Comparison of ENCODE assay signal across 10 mouse cellular contexts in genomic region chr19:9938824-9939303, GRCm38 (mm10). TPM values are rescaled to one million over a fixed set of nuclear protein-coding genes. Genes with fewer than 3 reads are reported as not detected.
DNase-seq lines count a peak whose midpoint lies in the region; ATAC-seq and TF ChIP-seq lines count a peak whose summit lies in the region.
"Had no signal": no experiment of that assay in that cellular context is flagged by ENCODE, and none has a peak within 500 bp of the region (broad histone marks: within the 10 kb centered on the region; RNA-seq: fewer than 3 reads in every experiment).

No protein-coding gene starts in this region.

- TF ChIP-seq POLR2A in spleen, adult 2 months (IDR thresholded peaks at IDR 0.05; ENCODE audit: low read depth, low read length) = no peak

- H3K9ac ChIP-seq in intestine, embryonic 16.5 days (ENCODE audit: low read depth, low read length) = no peak overlapping the region
- H3K9ac ChIP-seq in intestine, embryonic 15.5 days = no peak overlapping the region
- H3K9ac ChIP-seq in limb, embryonic 13.5 days = no peak overlapping the region
- H3K9ac ChIP-seq in hindbrain, embryonic 11.5 days (ENCODE audit: low read depth, low read length) = no peak overlapping the region
- H3K9ac ChIP-seq: limb, embryonic 15.5 days had no signal

- H3K9me3 ChIP-seq in intestine, embryonic 16.5 days (ENCODE audit: control insufficient read depth, low read length) = no peaks in the 10 kb centered on the region
- H3K9me3 ChIP-seq in intestine, embryonic 15.5 days = no peaks in the 10 kb centered on the region
- H3K9me3 ChIP-seq in limb, embryonic 13.5 days = no peaks in the 10 kb centered on the region
- H3K9me3 ChIP-seq in hindbrain, embryonic 11.5 days (ENCODE audit: control insufficient read depth, low read length) = no peaks in the 10 kb centered on the region
- H3K9me3 ChIP-seq: limb, embryonic 15.5 days had no signal

- WGBS in intestine, embryonic 16.5 days = 64% methylated on average over 13 of the region's 13 CpGs
- WGBS in intestine, embryonic 15.5 days = 61% methylated on average over 13 of the region's 13 CpGs
- WGBS in limb, embryonic 13.5 days = 67% methylated on average over 13 of the region's 13 CpGs
- 5% methylated on average over 13 of the region's 13 CpGs for WGBS in spleen, adult 2 months
- 79% methylated on average over 13 of the region's 13 CpGs for WGBS in hindbrain, embryonic 11.5 days

- intact Hi-C loops in gastrocnemius, postnatal 14 days (cut with DNase I; ENCODE audit: low total_unique reads) = no loop called here

- H3K4me2 ChIP-seq in intestine, embryonic 16.5 days (ENCODE audit: low read depth, low read length) = no peak overlapping the region; the same call in 1 of the 2 replicates
- no peak overlapping the region for H3K4me2 ChIP-seq in intestine, embryonic 15.5 days (replicated peaks)
- H3K4me2 ChIP-seq in limb, embryonic 13.5 days (replicated peaks) = peak overlapping the region; percentile 19; the same call in 1 of the 2 replicates
- no peak overlapping the region for H3K4me2 ChIP-seq in hindbrain, embryonic 11.5 days (replicated peaks; ENCODE audit: low read depth, low read length)
- H3K4me2 ChIP-seq: limb, embryonic 15.5 days had no signal

- H3K27ac ChIP-seq in intestine, embryonic 16.5 days (ENCODE audit: low read length) = peak overlapping the region; percentile 33; the same call in 1 of the 2 replicates
- no peak overlapping the region for H3K27ac ChIP-seq in intestine, embryonic 15.5 days
- no peak overlapping the region for H3K27ac ChIP-seq in limb, embryonic 13.5 days
- H3K27ac ChIP-seq in spleen, adult 2 months (ENCODE audit: insufficient read depth, low read length) = peak overlapping the region; percentile 89
- no peak overlapping the region for H3K27ac ChIP-seq in hindbrain, embryonic 11.5 days (ENCODE audit: low read depth, low read length)
- H3K27ac ChIP-seq: limb, embryonic 15.5 days had no signal

- peak; percentile 57 for DNase-seq in c-Kit-positive CD71-positive TER-119-negative erythroid progenitor cells, embryonic 14.5 days (ENCODE audit: low read depth)
- peak; percentile 56 to 78 for DNase-seq in spleen, adult 2 months (ENCODE audit: low read depth in 1 of 2, low spot score in 2 of 2)
- DNase-seq in gastrocnemius, postnatal 14 days = no peak
- DNase-seq in hindbrain, embryonic 11.5 days (ENCODE audit: low spot score) = no peak
- DNase-seq in gastrocnemius, adult 8-10 months (ENCODE audit: low spot score in 2 of 2) = no peak

- H3K4me3 ChIP-seq in intestine, embryonic 16.5 days (ENCODE audit: low read length) = no peak overlapping the region
- no peak overlapping the region for H3K4me3 ChIP-seq in intestine, embryonic 15.5 days (replicated peaks)
- no peak overlapping the region for H3K4me3 ChIP-seq in limb, embryonic 13.5 days
- peak overlapping the region; percentile 41; the same call in 1 of the 2 replicates for H3K4me3 ChIP-seq in spleen, adult 2 months (ENCODE audit: extremely low read depth, insufficient read depth, insufficient read length)
- H3K4me3 ChIP-seq in hindbrain, embryonic 11.5 days (ENCODE audit: low read depth, low read length) = no peak overlapping the region
- H3K4me3 ChIP-seq: limb, embryonic 15.5 days had no signal

- H3K36me3 ChIP-seq in intestine, embryonic 16.5 days (ENCODE audit: control insufficient read depth, insufficient read depth, low read length) = no peaks in the 10 kb centered on the region
- H3K36me3 ChIP-seq in intestine, embryonic 15.5 days = no peaks in the 10 kb centered on the region
- H3K36me3 ChIP-seq in limb, embryonic 13.5 days = no peaks in the 10 kb centered on the region
- no peaks in the 10 kb centered on the region for H3K36me3 ChIP-seq in spleen, adult 2 months (ENCODE audit: control insufficient read depth, insufficient read depth, low read length)
- no peaks in the 10 kb centered on the region for H3K36me3 ChIP-seq in hindbrain, embryonic 11.5 days (ENCODE audit: control insufficient read depth, insufficient read depth, low read length)
- H3K36me3 ChIP-seq: limb, embryonic 15.5 days had no signal

- peaks cover 6% of the 10 kb centered on the region; the same call in 1 of the 2 replicates for H3K4me1 ChIP-seq in intestine, embryonic 16.5 days (ENCODE audit: control insufficient read depth, insufficient read depth, low read length)
- H3K4me1 ChIP-seq in intestine, embryonic 15.5 days (replicated peaks) = peaks cover 5% of the 10 kb centered on the region; the same call in 1 of the 2 replicates
- H3K4me1 ChIP-seq in limb, embryonic 13.5 days = peaks cover 33% of the 10 kb centered on the region
- H3K4me1 ChIP-seq in spleen, adult 2 months (ENCODE audit: control insufficient read depth, insufficient read depth, insufficient read length) = peaks cover 45% of the 10 kb centered on the region; the same call in 1 of the 2 replicates
- H3K4me1 ChIP-seq in hindbrain, embryonic 11.5 days (replicated peaks; ENCODE audit: control insufficient read depth, insufficient read depth, low read length) = no peaks in the 10 kb centered on the region

- H3K27me3 ChIP-seq in intestine, embryonic 16.5 days (replicated peaks; ENCODE audit: control insufficient read depth, insufficient read depth, low read length) = no peaks in the 10 kb centered on the region
- no peaks in the 10 kb centered on the region for H3K27me3 ChIP-seq in intestine, embryonic 15.5 days (replicated peaks)
- no peaks in the 10 kb centered on the region for H3K27me3 ChIP-seq in limb, embryonic 13.5 days
- H3K27me3 ChIP-seq in spleen, adult 2 months (ENCODE audit: control insufficient read depth, insufficient read depth, low read length) = no peaks in the 10 kb centered on the region
- no peaks in the 10 kb centered on the region for H3K27me3 ChIP-seq in hindbrain, embryonic 11.5 days (ENCODE audit: control insufficient read depth, insufficient read depth, low read length)
- H3K27me3 ChIP-seq: limb, embryonic 15.5 days; Patski had no signal

- no peak for ATAC-seq in intestine, embryonic 16.5 days
- ATAC-seq in intestine, embryonic 15.5 days = no peak
- no peak for ATAC-seq in limb, embryonic 13.5 days (ENCODE audit: low FRiP score, low read depth)
- ATAC-seq in hindbrain, embryonic 11.5 days (ENCODE audit: low FRiP score) = no peak
- ATAC-seq: Patski had no signal

- TF ChIP-seq CTCF in spleen, adult 2 months (IDR thresholded peaks at IDR 0.05; ENCODE audit: extremely low read depth, insufficient read depth, insufficient read length, insufficient replicate concordance) = no peak

RNA-seq across cellular contexts. Expression of gene Incenp, which starts 39.5 kb away (rescaled TPM):
- 63.8 and 64.4 TPM in 2 replicates for polyA plus RNA-seq in intestine, embryonic 16.5 days (2015; fragmentation: Nextera tagmentation; extraction: Ambion mirVana)
- polyA plus RNA-seq in intestine, embryonic 15.5 days (2015; fragmentation: Nextera tagmentation; extraction: Ambion mirVana) = 87.6 and 88.9 TPM in 2 replicates
- 102 and 108 TPM in 2 replicates for polyA plus RNA-seq in limb, embryonic 13.5 days (2015; fragmentation: Nextera tagmentation; extraction: Ambion mirVana)
- polyA plus RNA-seq in spleen, adult 2 months (2012; rRNA removed) = 17.2 and 18.8 TPM in 2 replicates
- 1 to 10 TPM; 8.3 to 9.1 TPM for total RNA-seq in gastrocnemius, postnatal 14 days (2021)
- polyA plus RNA-seq in hindbrain, embryonic 11.5 days (2014; fragmentation: Nextera tagmentation; extraction: Ambion mirVana) = 79.7 and 82.6 TPM in 2 replicates
- 1 to 10 TPM; 1.5 to 4.6 (median 2.9) TPM for total RNA-seq in gastrocnemius, adult 8-10 months (2022)

RNA-seq across cellular contexts. Expression of gene Fth1, which starts 41.5 kb away (rescaled TPM):
- 2,278 and 2,351 TPM in 2 replicates for polyA plus RNA-seq in intestine, embryonic 16.5 days (2015; fragmentation: Nextera tagmentation; extraction: Ambion mirVana)
- polyA plus RNA-seq in intestine, embryonic 15.5 days (2015; fragmentation: Nextera tagmentation; extraction: Ambion mirVana) = 1,893 and 1,941 TPM in 2 replicates
- polyA plus RNA-seq in limb, embryonic 13.5 days (2015; fragmentation: Nextera tagmentation; extraction: Ambion mirVana) = 1,470 and 1,484 TPM in 2 replicates
- 3,609 and 4,045 TPM in 2 replicates for polyA plus RNA-seq in spleen, adult 2 months (2012; rRNA removed)
- 1,000 to 10,000 TPM; 2,162 to 2,185 TPM for total RNA-seq in gastrocnemius, postnatal 14 days (2021)
- 1,301 and 1,416 TPM in 2 replicates for polyA plus RNA-seq in hindbrain, embryonic 11.5 days (2014; fragmentation: Nextera tagmentation; extraction: Ambion mirVana)
- total RNA-seq in gastrocnemius, adult 8-10 months (2022) = 1,000 to 10,000 TPM; 1,901 to 2,305 (median 2,120) TPM

Comparison
In these comparisons a context has a peak if more than half of its experiments do, and no peak if none do; other contexts are left out.
1. H3K27ac ChIP-seq: peak in intestine, embryonic 16.5 days (single experiment) and spleen, adult 2 months (single experiment); none in intestine, embryonic 15.5 days (single experiment), limb, embryonic 13.5 days (single experiment) and hindbrain, embryonic 11.5 days (single experiment).
2. DNase-seq: peak in c-Kit-positive CD71-positive TER-119-negative erythroid progenitor cells, embryonic 14.5 days (single experiment) and spleen, adult 2 months (2 of 2); none in gastrocnemius, postnatal 14 days (single experiment), hindbrain, embryonic 11.5 days (single experiment) and gastrocnemius, adult 8-10 months (0 of 2).